In genomic region chr15:25625471-25625870, GRCm38 (mm10) we compare ENCODE assay signal across 9 mouse cellular contexts. TPM values are rescaled to one million over a fixed set of nuclear protein-coding genes. Genes with fewer than 3 reads are reported as not detected.
DNase-seq lines count a peak whose midpoint lies in the region; ATAC-seq and TF ChIP-seq lines count a peak whose summit lies in the region.
"Had no signal": no experiment of that assay in that cellular context is flagged by ENCODE, and none has a peak within 500 bp of the region (broad histone marks: within the 10 kb centered on the region; RNA-seq: fewer than 3 reads in every experiment).

No protein-coding gene starts in this region.

- ATAC-seq in forebrain, embryonic 11.5 days (replicated peaks; ENCODE audit: low FRiP score): no peak
- ATAC-seq in forebrain, postnatal 0 days: no peak
- peak; percentile 24; the same call in 1 of the 2 replicates for ATAC-seq in kidney, embryonic 16.5 days (ENCODE audit: low FRiP score, low TSS enrichment)
- no peak for ATAC-seq in stomach, embryonic 14.5 days (ENCODE audit: insufficient number of reproducible peaks, insufficient read depth, low FRiP score, low read depth)

- no peak for TF ChIP-seq CTCF in forebrain, postnatal 0 days (IDR thresholded peaks at IDR 0.05; ENCODE audit: low read depth)

- H3K27me3 ChIP-seq in forebrain, embryonic 11.5 days (ENCODE audit: control insufficient read depth, insufficient read depth, low read length): peaks cover 8% of the 10 kb centered on the region; the same call in 1 of the 2 replicates
- peaks cover 28% of the 10 kb centered on the region for H3K27me3 ChIP-seq in forebrain, postnatal 0 days (ENCODE audit: insufficient read depth, low read length)
- no peaks in the 10 kb centered on the region for H3K27me3 ChIP-seq in kidney, embryonic 16.5 days (ENCODE audit: insufficient read depth, low read length)
- H3K27me3 ChIP-seq in stomach, embryonic 14.5 days (ENCODE audit: control insufficient read depth, insufficient read depth, low read length): no peaks in the 10 kb centered on the region

- H3K4me2 ChIP-seq in forebrain, embryonic 11.5 days (ENCODE audit: low read depth, low read length, severe bottlenecking): 0 out of 2 replicates have a peak overlapping the region, but pooled peaks have one; percentile 9
- H3K4me2 ChIP-seq in forebrain, postnatal 0 days (ENCODE audit: low read depth): no peak overlapping the region
- peak overlapping the region; percentile 61 for H3K4me2 ChIP-seq in kidney, embryonic 16.5 days (replicated peaks; ENCODE audit: low read depth, low read length)
- H3K4me2 ChIP-seq in stomach, embryonic 14.5 days (replicated peaks; ENCODE audit: low read depth, low read length): peak overlapping the region; percentile 73

- no peaks in the 10 kb centered on the region; the same call in 1 of the 2 replicates for H3K9me3 ChIP-seq in forebrain, embryonic 11.5 days (ENCODE audit: control insufficient read depth, low read length)
- no peaks in the 10 kb centered on the region for H3K9me3 ChIP-seq in forebrain, postnatal 0 days (ENCODE audit: low read length)
- H3K9me3 ChIP-seq in kidney, embryonic 16.5 days (ENCODE audit: low read length): no peaks in the 10 kb centered on the region
- H3K9me3 ChIP-seq in stomach, embryonic 14.5 days (ENCODE audit: control insufficient read depth, low read depth, low read length): no peaks in the 10 kb centered on the region

- no peak overlapping the region for H3K9ac ChIP-seq in forebrain, embryonic 11.5 days (ENCODE audit: low read length)
- no peak overlapping the region for H3K9ac ChIP-seq in forebrain, postnatal 0 days
- peak overlapping the region; percentile 33 for H3K9ac ChIP-seq in kidney, embryonic 16.5 days (replicated peaks; ENCODE audit: low read length)
- H3K9ac ChIP-seq in stomach, embryonic 14.5 days (replicated peaks; ENCODE audit: low read depth, low read length): no peak overlapping the region

- DNase-seq in forebrain, embryonic 11.5 days (ENCODE audit: low spot score): no peak
- DNase-seq in forebrain, postnatal 0 days: no peak
- peak; percentile 43 for DNase-seq in retina, postnatal 1 day
- DNase-seq in retina, embryonic 14.5 days (ENCODE audit: low spot score): no peak
- DNase-seq in layer of hippocampus, postnatal 36 days: no peak
- DNase-seq in layer of hippocampus, adult 11-12 months (ENCODE audit: low spot score): no peak
- DNase-seq: gastrocnemius, postnatal 36 days had no signal

- no peaks in the 10 kb centered on the region for H3K36me3 ChIP-seq in forebrain, embryonic 11.5 days (ENCODE audit: control insufficient read depth, insufficient read depth, low read length)
- H3K36me3 ChIP-seq in forebrain, postnatal 0 days (ENCODE audit: insufficient read depth): no peaks in the 10 kb centered on the region
- peaks cover 5% of the 10 kb centered on the region for H3K36me3 ChIP-seq in kidney, embryonic 16.5 days (ENCODE audit: insufficient read depth, low read length)
- no peaks in the 10 kb centered on the region for H3K36me3 ChIP-seq in stomach, embryonic 14.5 days (ENCODE audit: control insufficient read depth, insufficient read depth, low read length)

- H3K4me1 ChIP-seq in forebrain, embryonic 11.5 days (replicated peaks; ENCODE audit: control insufficient read depth, insufficient read depth, low read length): peaks cover 1% of the 10 kb centered on the region; the same call in 1 of the 2 replicates
- H3K4me1 ChIP-seq in forebrain, postnatal 0 days (ENCODE audit: insufficient read depth): no peaks in the 10 kb centered on the region; the same call in 1 of the 2 replicates
- H3K4me1 ChIP-seq in kidney, embryonic 16.5 days (ENCODE audit: insufficient read depth, low read length): peaks cover 53% of the 10 kb centered on the region
- H3K4me1 ChIP-seq in stomach, embryonic 14.5 days (ENCODE audit: control insufficient read depth, insufficient read depth, low read length): peaks cover 19% of the 10 kb centered on the region; the same call in 1 of the 2 replicates

- no peak overlapping the region for H3K27ac ChIP-seq in forebrain, embryonic 11.5 days (ENCODE audit: low read depth, low read length)
- no peak overlapping the region for H3K27ac ChIP-seq in forebrain, postnatal 0 days (ENCODE audit: low read depth, low read length)
- peak overlapping the region; percentile 82 for H3K27ac ChIP-seq in kidney, embryonic 16.5 days (ENCODE audit: low read length)
- peak overlapping the region; percentile 48; the same call in 1 of the 2 replicates for H3K27ac ChIP-seq in stomach, embryonic 14.5 days (ENCODE audit: low read length)

- no peak overlapping the region for H3K4me3 ChIP-seq in forebrain, embryonic 11.5 days (ENCODE audit: low read depth, low read length)
- no peak overlapping the region for H3K4me3 ChIP-seq in forebrain, postnatal 0 days (ENCODE audit: low read depth, low read length)
- H3K4me3 ChIP-seq in kidney, embryonic 16.5 days (ENCODE audit: low read length): peak overlapping the region; percentile 94
- H3K4me3 ChIP-seq in stomach, embryonic 14.5 days (ENCODE audit: low read depth, low read length): no peak overlapping the region

- WGBS in forebrain, embryonic 11.5 days: 75% methylated on average over 4 of the region's 4 CpGs
- WGBS in forebrain, postnatal 0 days: 66% methylated on average over 4 of the region's 4 CpGs
- 32% methylated on average over 4 of the region's 4 CpGs for WGBS in kidney, embryonic 16.5 days
- 65% methylated on average over 4 of the region's 4 CpGs for WGBS in stomach, embryonic 14.5 days

RNA-seq across cellular contexts. Expression of gene Myo10, which starts 3.1 kb away (rescaled TPM):
- 72.6 and 72.7 TPM in 2 replicates for polyA plus RNA-seq in forebrain, embryonic 11.5 days (2014; fragmentation: Nextera tagmentation; extraction: Ambion mirVana)
- 17.2 and 24.2 TPM in 2 replicates for total RNA-seq in forebrain, postnatal 0 days (2014; rRNA removed)
- 11.3 and 22.3 TPM in 2 replicates for polyA plus RNA-seq in forebrain, postnatal 0 days (2015; fragmentation: Nextera tagmentation; extraction: Ambion mirVana)
- polyA plus RNA-seq in kidney, embryonic 16.5 days (2015; fragmentation: Nextera tagmentation; extraction: Ambion mirVana): 33.2 and 37.7 TPM in 2 replicates
- 46.1 and 48.0 TPM in 2 replicates for polyA plus RNA-seq in stomach, embryonic 14.5 days (2014; fragmentation: Nextera tagmentation; extraction: Ambion mirVana)
- 10 to 100 TPM; 52.5 to 53.3 TPM for total RNA-seq in layer of hippocampus, postnatal 36 days (2021)

Comparison
In these comparisons a context has a peak if more than half of its experiments do, and no peak if none do; other contexts are left out.
1. H3K27ac ChIP-seq: peak in kidney, embryonic 16.5 days (single experiment) and stomach, embryonic 14.5 days (single experiment); none in forebrain, embryonic 11.5 days (single experiment) and forebrain, postnatal 0 days (single experiment).